Mouse (Mus musculus): ENCODE results near the gene Zfp704. TPM values are rescaled to one million over a fixed set of nuclear protein-coding genes. Genes with fewer than 3 reads are reported as not detected.

The Zfp704 gene
- polyA plus RNA-seq, 1 experiment = 0.82 TPM

- no peak overlapping the region for H3K27ac ChIP-seq (ENCODE audit: insufficient read depth, low read length)
- WGBS = 91% methylated on average over 2 of the region's 2 CpGs
- no peak overlapping the region for H3K4me3 ChIP-seq (ENCODE audit: extremely low read depth, insufficient read depth, insufficient read length)
- no peaks in the 10 kb centered on the region for H3K27me3 ChIP-seq (ENCODE audit: control insufficient read depth, insufficient read depth, low read length)
- DNase-seq (ENCODE audit: low read depth in 1 of 2, low spot score in 2 of 2) = no peak
- H3K4me1 ChIP-seq (ENCODE audit: control insufficient read depth, insufficient read depth, insufficient read length) = no peaks in the 10 kb centered on the region
- H3K36me3 ChIP-seq (ENCODE audit: control insufficient read depth, insufficient read depth, low read length) = no peaks in the 10 kb centered on the region
- TF ChIP-seq POLR2A (IDR thresholded peaks at IDR 0.05; ENCODE audit: low read depth, low read length) = no peak
Observed at GRCm38 (mm10) chr3:9538510-9538909, 71.4 kb downstream of the Zfp704 start.

- TF ChIP-seq POLR2A (IDR thresholded peaks at IDR 0.05; ENCODE audit: low read depth, low read length) (no peak), CTCF (IDR thresholded peaks at IDR 0.05; ENCODE audit: extremely low read depth, insufficient read depth, insufficient read length, insufficient replicate concordance) (no peak)
- no peaks in the 10 kb centered on the region for H3K36me3 ChIP-seq (ENCODE audit: control insufficient read depth, insufficient read depth, low read length)
- no peak overlapping the region for H3K4me3 ChIP-seq (ENCODE audit: extremely low read depth, insufficient read depth, insufficient read length)
- no peak overlapping the region for H3K27ac ChIP-seq (ENCODE audit: insufficient read depth, low read length)
- H3K27me3 ChIP-seq (ENCODE audit: control insufficient read depth, insufficient read depth, low read length) = no peaks in the 10 kb centered on the region
- no peak for DNase-seq (ENCODE audit: low read depth in 1 of 2, low spot score in 2 of 2)
- 90% methylated on average over 7 of the region's 7 CpGs for WGBS
- H3K4me1 ChIP-seq (ENCODE audit: control insufficient read depth, insufficient read depth, insufficient read length) = no peaks in the 10 kb centered on the region
Observed at GRCm38 (mm10) chr3:9537889-9538288, 72.0 kb downstream of the Zfp704 start.

GRCm38 (mm10) chr3:9530097-9530780, 79.6 kb downstream of the Zfp704 start:
- Histone ChIP-seq H3K36me3 (ENCODE audit: control insufficient read depth, insufficient read depth, low read length) (no peaks in the 10 kb centered on the region), H3K4me1 (ENCODE audit: control insufficient read depth, insufficient read depth, insufficient read length) (no peaks in the 10 kb centered on the region), H3K27me3 (ENCODE audit: control insufficient read depth, insufficient read depth, low read length) (no peaks in the 10 kb centered on the region), H3K27ac (ENCODE audit: insufficient read depth, low read length) (no peak overlapping the region), H3K4me3 (ENCODE audit: extremely low read depth, insufficient read depth, insufficient read length) (no peak overlapping the region)
- TF ChIP-seq POLR2A (IDR thresholded peaks at IDR 0.05; ENCODE audit: low read depth, low read length) (no peak), CTCF (IDR thresholded peaks at IDR 0.05; ENCODE audit: extremely low read depth, insufficient read depth, insufficient read length, insufficient replicate concordance) (no peak)
- DNase-seq (ENCODE audit: low read depth in 1 of 2, low spot score in 2 of 2) = no peak
- WGBS = 91% methylated on average over 9 of the region's 9 CpGs

- Histone ChIP-seq H3K27ac (ENCODE audit: insufficient read depth, low read length) (no peak overlapping the region), H3K36me3 (ENCODE audit: control insufficient read depth, insufficient read depth, low read length) (no peaks in the 10 kb centered on the region), H3K4me1 (ENCODE audit: control insufficient read depth, insufficient read depth, insufficient read length) (peaks cover 3% of the 10 kb centered on the region), H3K4me3 (ENCODE audit: extremely low read depth, insufficient read depth, insufficient read length) (no peak overlapping the region), H3K27me3 (ENCODE audit: control insufficient read depth, insufficient read depth, low read length) (no peaks in the 10 kb centered on the region)
- DNase-seq (ENCODE audit: low read depth in 1 of 2, low spot score in 2 of 2) = no peak
- 62% methylated on average over 5 of the region's 5 CpGs for WGBS
- TF ChIP-seq CTCF (IDR thresholded peaks at IDR 0.05; ENCODE audit: extremely low read depth, insufficient read depth, insufficient read length, insufficient replicate concordance) = no peak
- TF ChIP-seq POLR2A (IDR thresholded peaks at IDR 0.05; ENCODE audit: low read depth, low read length) = no peak
Observed at GRCm38 (mm10) chr3:9524429-9524828, 85.5 kb downstream of the Zfp704 start.

GRCm38 (mm10) chr3:9523081-9523932, 86.6 kb downstream of the Zfp704 start:
- TF ChIP-seq CTCF (IDR thresholded peaks at IDR 0.05; ENCODE audit: extremely low read depth, insufficient read depth, insufficient read length, insufficient replicate concordance) (no peak), POLR2A (IDR thresholded peaks at IDR 0.05; ENCODE audit: low read depth, low read length) (no peak)
- Histone ChIP-seq H3K27me3 (ENCODE audit: control insufficient read depth, insufficient read depth, low read length) (no peaks in the 10 kb centered on the region), H3K4me3 (ENCODE audit: extremely low read depth, insufficient read depth, insufficient read length) (no peak overlapping the region), H3K27ac (ENCODE audit: insufficient read depth, low read length) (no peak overlapping the region), H3K36me3 (ENCODE audit: control insufficient read depth, insufficient read depth, low read length) (no peaks in the 10 kb centered on the region), H3K4me1 (ENCODE audit: control insufficient read depth, insufficient read depth, insufficient read length) (peaks cover 3% of the 10 kb centered on the region)
- 85% methylated on average over 18 of the region's 18 CpGs for WGBS
- no peak for DNase-seq (ENCODE audit: low read depth in 1 of 2, low spot score in 2 of 2)

- H3K27me3 ChIP-seq (ENCODE audit: control insufficient read depth, insufficient read depth, low read length) = no peaks in the 10 kb centered on the region
- no peak overlapping the region for H3K27ac ChIP-seq (ENCODE audit: insufficient read depth, low read length)
- no peak for DNase-seq (ENCODE audit: low read depth in 1 of 2, low spot score in 2 of 2)
- H3K36me3 ChIP-seq (ENCODE audit: control insufficient read depth, insufficient read depth, low read length) = no peaks in the 10 kb centered on the region
- H3K4me1 ChIP-seq (ENCODE audit: control insufficient read depth, insufficient read depth, insufficient read length) = peaks cover 3% of the 10 kb centered on the region
- TF ChIP-seq POLR2A (IDR thresholded peaks at IDR 0.05; ENCODE audit: low read depth, low read length) (no peak), CTCF (IDR thresholded peaks at IDR 0.05; ENCODE audit: extremely low read depth, insufficient read depth, insufficient read length, insufficient replicate concordance) (no peak)
- 84% methylated on average over 6 of the region's 6 CpGs for WGBS
- no peak overlapping the region for H3K4me3 ChIP-seq (ENCODE audit: extremely low read depth, insufficient read depth, insufficient read length)
Observed at GRCm38 (mm10) chr3:9522009-9522408, 87.9 kb downstream of the Zfp704 start.

GRCm38 (mm10) chr3:9520728-9521054, 89.2 kb downstream of the Zfp704 start:
- no peak for DNase-seq (ENCODE audit: low read depth in 1 of 2, low spot score in 2 of 2)
- no peak for TF ChIP-seq CTCF (IDR thresholded peaks at IDR 0.05; ENCODE audit: extremely low read depth, insufficient read depth, insufficient read length, insufficient replicate concordance)
- TF ChIP-seq POLR2A (IDR thresholded peaks at IDR 0.05; ENCODE audit: low read depth, low read length) = no peak
- H3K36me3 ChIP-seq (ENCODE audit: control insufficient read depth, insufficient read depth, low read length) = no peaks in the 10 kb centered on the region
- no peaks in the 10 kb centered on the region for H3K27me3 ChIP-seq (ENCODE audit: control insufficient read depth, insufficient read depth, low read length)
- peak overlapping the region; percentile 6; the same call in 1 of the 2 replicates for H3K27ac ChIP-seq (ENCODE audit: insufficient read depth, low read length)
- peaks cover 3% of the 10 kb centered on the region for H3K4me1 ChIP-seq (ENCODE audit: control insufficient read depth, insufficient read depth, insufficient read length)
- H3K4me3 ChIP-seq (ENCODE audit: extremely low read depth, insufficient read depth, insufficient read length) = no peak overlapping the region
- 23% methylated on average over 7 of the region's 7 CpGs for WGBS

Measured in spleen, adult 2 months (tissue).